Comparison of ENCODE assay signal across 11 mouse cellular contexts in the genomic region with DNA sequence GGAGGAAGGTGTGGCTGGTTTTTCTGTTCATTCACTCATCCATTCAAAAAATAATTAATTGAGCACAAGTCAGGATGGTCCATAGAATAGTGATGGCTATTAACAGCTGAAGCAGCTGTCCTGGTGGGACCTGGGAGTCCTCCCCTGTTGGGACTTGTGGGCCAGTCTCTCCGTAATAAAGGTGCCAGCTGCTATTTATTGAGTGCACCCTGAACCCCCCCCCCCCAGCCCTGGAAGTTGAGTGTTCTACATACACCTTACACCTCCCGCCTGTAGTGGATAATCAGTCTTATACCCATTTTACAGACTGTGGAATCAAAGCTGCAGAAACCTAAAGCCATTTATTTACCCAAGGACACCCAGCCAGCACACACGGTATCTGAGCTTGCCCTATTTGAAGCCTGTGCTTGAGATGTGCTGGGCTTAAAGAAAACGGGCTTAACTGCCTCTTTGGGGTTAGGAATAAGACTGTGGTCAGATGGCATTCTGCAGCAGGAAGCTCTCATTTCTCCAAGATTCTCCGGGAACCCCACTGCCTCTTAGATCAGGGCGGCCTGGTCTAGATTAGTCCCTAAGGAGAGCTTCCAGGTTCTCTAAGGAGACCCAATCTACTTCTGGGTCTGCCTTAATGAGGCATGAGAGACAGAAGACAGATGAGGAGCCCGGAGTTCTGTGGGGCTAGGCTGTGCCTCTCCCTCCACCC. TPM values are rescaled to one million over a fixed set of nuclear protein-coding genes. Genes with fewer than 3 reads are reported as not detected.
DNase-seq lines count a peak whose midpoint lies in the region; ATAC-seq lines count a peak whose summit lies in the region.
"Had no signal": no experiment of that assay in that cellular context is flagged by ENCODE, and none has a peak within 500 bp of the region (broad histone marks: within the 10 kb centered on the region; RNA-seq: fewer than 3 reads in every experiment).

No protein-coding gene starts in this region.

- ATAC-seq in intestine, embryonic 14.5 days (replicated peaks; ENCODE audit: low FRiP score, low TSS enrichment, low read depth), result no peak
- ATAC-seq in intestine, embryonic 16.5 days, result no peak
- ATAC-seq in embryonic facial prominence, embryonic 15.5 days (ENCODE audit: insufficient number of reproducible peaks, low FRiP score, low TSS enrichment, low read depth), result no peak
- ATAC-seq in limb, embryonic 11.5 days (ENCODE audit: insufficient number of reproducible peaks, low FRiP score, low TSS enrichment, low read depth), result no peak
- ATAC-seq in neural tube, embryonic 14.5 days (ENCODE audit: low read depth), result peak; percentile 3; the same call in 1 of the 2 replicates

- no peaks in the 10 kb centered on the region for H3K27me3 ChIP-seq in intestine, embryonic 14.5 days (replicated peaks; ENCODE audit: control insufficient read depth, insufficient read depth, low read length)
- H3K27me3 ChIP-seq in intestine, embryonic 16.5 days (replicated peaks; ENCODE audit: control insufficient read depth, insufficient read depth, low read length), result no peaks in the 10 kb centered on the region
- H3K27me3 ChIP-seq in embryonic facial prominence, embryonic 15.5 days, result no peaks in the 10 kb centered on the region
- H3K27me3 ChIP-seq in limb, embryonic 11.5 days (ENCODE audit: control insufficient read depth, insufficient read depth, low read length), result no peaks in the 10 kb centered on the region
- no peaks in the 10 kb centered on the region for H3K27me3 ChIP-seq in neural tube, embryonic 14.5 days (ENCODE audit: control insufficient read depth, insufficient read depth, low read length)

- 64% methylated on average over 7 of the region's 7 CpGs for WGBS in intestine, embryonic 14.5 days
- WGBS in intestine, embryonic 16.5 days, result 65% methylated on average over 7 of the region's 7 CpGs
- WGBS in embryonic facial prominence, embryonic 15.5 days, result 43% methylated on average over 7 of the region's 7 CpGs
- WGBS in limb, embryonic 11.5 days, result 16% methylated on average over 7 of the region's 7 CpGs
- 16% methylated on average over 7 of the region's 7 CpGs for WGBS in neural tube, embryonic 14.5 days

- no peak overlapping the region for H3K9ac ChIP-seq in intestine, embryonic 14.5 days (ENCODE audit: low read length)
- H3K9ac ChIP-seq in intestine, embryonic 16.5 days (ENCODE audit: low read depth, low read length), result no peak overlapping the region
- no peak overlapping the region for H3K9ac ChIP-seq in embryonic facial prominence, embryonic 15.5 days
- H3K9ac ChIP-seq in limb, embryonic 11.5 days (ENCODE audit: low read length), result no peak overlapping the region; the same call in none of the 2 replicates
- H3K9ac ChIP-seq in neural tube, embryonic 14.5 days (replicated peaks; ENCODE audit: low read depth, low read length), result peak overlapping the region; percentile 73; the same call in 1 of the 2 replicates
- H3K9ac ChIP-seq: liver, embryonic 13.5 days had no signal

- DNase-seq in intestine, embryonic 14.5 days (ENCODE audit: low spot score), result no peak
- DNase-seq in limb, embryonic 11.5 days (ENCODE audit: low spot score), result no peak
- no peak for DNase-seq in cerebellum, adult 18-20 months
- DNase-seq in cerebellum, postnatal 4 days (ENCODE audit: low spot score in 2 of 2), result no peak
- DNase-seq in lung, postnatal 25 days (ENCODE audit: low spot score), result no peak
- DNase-seq: gastrocnemius, postnatal 10 days; kidney, adult 9 months; liver, embryonic 13.5 days had no signal

- no peak overlapping the region for H3K4me2 ChIP-seq in intestine, embryonic 14.5 days (ENCODE audit: low read length)
- H3K4me2 ChIP-seq in intestine, embryonic 16.5 days (ENCODE audit: low read depth, low read length), result no peak overlapping the region
- no peak overlapping the region for H3K4me2 ChIP-seq in embryonic facial prominence, embryonic 15.5 days (replicated peaks)
- peak overlapping the region; percentile 64 for H3K4me2 ChIP-seq in limb, embryonic 11.5 days (ENCODE audit: low read depth, severe bottlenecking)
- H3K4me2 ChIP-seq in neural tube, embryonic 14.5 days (ENCODE audit: low read depth, low read length), result peak overlapping the region; percentile 64

- peak overlapping the region; percentile 88; the same call in 1 of the 2 replicates for H3K27ac ChIP-seq in intestine, embryonic 14.5 days (ENCODE audit: low read depth)
- H3K27ac ChIP-seq in intestine, embryonic 16.5 days (ENCODE audit: low read length), result no peak overlapping the region
- H3K27ac ChIP-seq in embryonic facial prominence, embryonic 15.5 days (replicated peaks), result peak overlapping the region; percentile 45
- peak overlapping the region; percentile 97 for H3K27ac ChIP-seq in limb, embryonic 11.5 days (replicated peaks; ENCODE audit: low read depth, low read length)
- H3K27ac ChIP-seq in neural tube, embryonic 14.5 days (ENCODE audit: low read depth, low read length), result peak overlapping the region; percentile 100
- H3K27ac ChIP-seq: liver, embryonic 13.5 days had no signal

- no peak overlapping the region for H3K4me3 ChIP-seq in intestine, embryonic 14.5 days (ENCODE audit: low read depth, low read length)
- no peak overlapping the region for H3K4me3 ChIP-seq in intestine, embryonic 16.5 days (ENCODE audit: low read length)
- H3K4me3 ChIP-seq in embryonic facial prominence, embryonic 15.5 days (replicated peaks), result no peak overlapping the region
- H3K4me3 ChIP-seq in limb, embryonic 11.5 days (ENCODE audit: low read depth, low read length), result peak overlapping the region; percentile 31
- no peak overlapping the region for H3K4me3 ChIP-seq in neural tube, embryonic 14.5 days (ENCODE audit: low read depth, low read length)
- H3K4me3 ChIP-seq: liver, embryonic 13.5 days had no signal

- peaks cover 43% of the 10 kb centered on the region for H3K36me3 ChIP-seq in intestine, embryonic 14.5 days (ENCODE audit: control insufficient read depth, insufficient read depth, low read length)
- 0 out of 2 replicates have a peak, but pooled peaks cover 7% of the 10 kb centered on the region for H3K36me3 ChIP-seq in intestine, embryonic 16.5 days (ENCODE audit: control insufficient read depth, insufficient read depth, low read length)
- H3K36me3 ChIP-seq in embryonic facial prominence, embryonic 15.5 days, result peaks cover 13% of the 10 kb centered on the region
- H3K36me3 ChIP-seq in limb, embryonic 11.5 days (ENCODE audit: control insufficient read depth, insufficient read depth, low read length), result peaks cover 14% of the 10 kb centered on the region
- H3K36me3 ChIP-seq in neural tube, embryonic 14.5 days (ENCODE audit: control insufficient read depth, insufficient read depth, low read length), result peaks cover 27% of the 10 kb centered on the region
- H3K36me3 ChIP-seq: liver, embryonic 13.5 days had no signal

- H3K9me3 ChIP-seq in intestine, embryonic 14.5 days (ENCODE audit: control insufficient read depth, low read length), result no peaks in the 10 kb centered on the region
- H3K9me3 ChIP-seq in intestine, embryonic 16.5 days (ENCODE audit: control insufficient read depth, low read length), result no peaks in the 10 kb centered on the region
- no peaks in the 10 kb centered on the region for H3K9me3 ChIP-seq in embryonic facial prominence, embryonic 15.5 days (replicated peaks)
- no peaks in the 10 kb centered on the region for H3K9me3 ChIP-seq in limb, embryonic 11.5 days (ENCODE audit: control insufficient read depth, low read length)
- H3K9me3 ChIP-seq in neural tube, embryonic 14.5 days (ENCODE audit: control insufficient read depth, low read length), result no peaks in the 10 kb centered on the region
- H3K9me3 ChIP-seq: liver, embryonic 13.5 days had no signal

- peaks cover 35% of the 10 kb centered on the region for H3K4me1 ChIP-seq in intestine, embryonic 14.5 days (replicated peaks; ENCODE audit: control insufficient read depth, insufficient read depth, low read length)
- H3K4me1 ChIP-seq in intestine, embryonic 16.5 days (ENCODE audit: control insufficient read depth, insufficient read depth, low read length), result peaks cover 20% of the 10 kb centered on the region
- peaks cover 63% of the 10 kb centered on the region for H3K4me1 ChIP-seq in embryonic facial prominence, embryonic 15.5 days
- peaks cover 68% of the 10 kb centered on the region for H3K4me1 ChIP-seq in limb, embryonic 11.5 days (ENCODE audit: control insufficient read depth, insufficient read depth, low read length)
- H3K4me1 ChIP-seq in neural tube, embryonic 14.5 days (ENCODE audit: control insufficient read depth, insufficient read depth, low read length), result peaks cover 58% of the 10 kb centered on the region

RNA-seq across cellular contexts. Expression of a gene that starts 8.0 kb away (rescaled TPM):
- 16.0 and 16.5 TPM in 2 replicates for polyA plus RNA-seq in intestine, embryonic 14.5 days (2014; fragmentation: Nextera tagmentation; extraction: Ambion mirVana)
- polyA plus RNA-seq in intestine, embryonic 16.5 days (2015; fragmentation: Nextera tagmentation; extraction: Ambion mirVana), result 3.0 and 4.5 TPM in 2 replicates
- polyA plus RNA-seq in embryonic facial prominence, embryonic 15.5 days (2015; fragmentation: Nextera tagmentation; extraction: Ambion mirVana), result 14.1 and 19.1 TPM in 2 replicates
- 45.9 and 48.3 TPM in 2 replicates for polyA plus RNA-seq in limb, embryonic 11.5 days (2014; fragmentation: Nextera tagmentation; extraction: Ambion mirVana)
- polyA plus RNA-seq in neural tube, embryonic 14.5 days (2014; fragmentation: Nextera tagmentation; extraction: Ambion mirVana), result 55.1 and 55.4 TPM in 2 replicates

RNA-seq across cellular contexts. Expression of a gene that starts 28.7 kb away (rescaled TPM):
- polyA plus RNA-seq in intestine, embryonic 14.5 days (2014; fragmentation: Nextera tagmentation; extraction: Ambion mirVana), result 5.0 and 6.3 TPM in 2 replicates
- 1.2 and 1.3 TPM in 2 replicates for polyA plus RNA-seq in intestine, embryonic 16.5 days (2015; fragmentation: Nextera tagmentation; extraction: Ambion mirVana)
- polyA plus RNA-seq in embryonic facial prominence, embryonic 15.5 days (2015; fragmentation: Nextera tagmentation; extraction: Ambion mirVana), result not detected in 2 replicates
- polyA plus RNA-seq in limb, embryonic 11.5 days (2014; fragmentation: Nextera tagmentation; extraction: Ambion mirVana), result not detected in 2 replicates
- 0.58 TPM in 1 of 2 replicates, not detected in the other for polyA plus RNA-seq in neural tube, embryonic 14.5 days (2014; fragmentation: Nextera tagmentation; extraction: Ambion mirVana)
- polyA plus RNA-seq: liver, embryonic 13.5 days had no signal

RNA-seq across cellular contexts. Expression of a gene that starts 47.1 kb away (rescaled TPM):
- polyA plus RNA-seq in intestine, embryonic 14.5 days (2014; fragmentation: Nextera tagmentation; extraction: Ambion mirVana), result 15.2 and 21.5 TPM in 2 replicates
- 20.4 and 23.1 TPM in 2 replicates for polyA plus RNA-seq in intestine, embryonic 16.5 days (2015; fragmentation: Nextera tagmentation; extraction: Ambion mirVana)
- 29.2 and 32.8 TPM in 2 replicates for polyA plus RNA-seq in embryonic facial prominence, embryonic 15.5 days (2015; fragmentation: Nextera tagmentation; extraction: Ambion mirVana)
- polyA plus RNA-seq in limb, embryonic 11.5 days (2014; fragmentation: Nextera tagmentation; extraction: Ambion mirVana), result 19.2 and 19.7 TPM in 2 replicates
- 26.0 and 32.6 TPM in 2 replicates for polyA plus RNA-seq in neural tube, embryonic 14.5 days (2014; fragmentation: Nextera tagmentation; extraction: Ambion mirVana)

Comparison
In these comparisons a context has a peak if more than half of its experiments do, and no peak if none do; other contexts are left out.
1. H3K4me2 ChIP-seq: peak in limb, embryonic 11.5 days (single experiment) and neural tube, embryonic 14.5 days (single experiment); none in intestine, embryonic 14.5 days (single experiment), intestine, embryonic 16.5 days (single experiment) and embryonic facial prominence, embryonic 15.5 days (single experiment).